Mouse (Mus musculus): ENCODE data around the gene Tom1.

Tom1 gene

GRCm38 (mm10) chr8:75033511-75034243 is at the start of gene Tom1:
Tom1 (plus strand) TSS chr8:75033705.
- DNase-seq (ENCODE audit: low spot score), result peak; percentile 98

- no peak for DNase-seq (ENCODE audit: low spot score)
Measured at GRCm38 (mm10) chr8:74987436-74987835, 46.1 kb upstream of the Tom1 start.

GRCm38 (mm10) chr8:74990021-74990420 is 43.5 kb upstream of the Tom1 start:
- DNase-seq (ENCODE audit: low spot score), result no peak

GRCm38 (mm10) chr8:74993081-74993474 is 40.4 kb upstream of the Tom1 start, which contains the start of gene Hmgxb4:
Hmgxb4 (plus strand) TSS chr8:74993356.
- no peak for DNase-seq (ENCODE audit: low spot score)

- peak; percentile 96 for DNase-seq (ENCODE audit: low spot score)
Measured at GRCm38 (mm10) chr8:74993475-74994451, 39.7 kb upstream of the Tom1 start.

- peak; percentile 53 for DNase-seq (ENCODE audit: low spot score)
Measured at GRCm38 (mm10) chr8:74994540-74994939, 39.0 kb upstream of the Tom1 start.

- DNase-seq (ENCODE audit: low spot score), result no peak
Measured at GRCm38 (mm10) chr8:75000431-75000830, 33.1 kb upstream of the Tom1 start.

- DNase-seq (ENCODE audit: low spot score), result no peak
Measured at GRCm38 (mm10) chr8:75008826-75009225, 24.7 kb upstream of the Tom1 start.

GRCm38 (mm10) chr8:75013557-75013956 is 19.9 kb upstream of the Tom1 start:
- DNase-seq (ENCODE audit: low spot score), result no peak

GRCm38 (mm10) chr8:75013964-75014363 is 19.5 kb upstream of the Tom1 start:
- no peak for DNase-seq (ENCODE audit: low spot score)

- DNase-seq (ENCODE audit: low spot score), result no peak
Measured at GRCm38 (mm10) chr8:75015981-75016380, 17.5 kb upstream of the Tom1 start.

GRCm38 (mm10) chr8:75016422-75016821 is 17.1 kb upstream of the Tom1 start:
- DNase-seq (ENCODE audit: low spot score), result no peak

- peak; percentile 24 for DNase-seq (ENCODE audit: low spot score)
Measured at GRCm38 (mm10) chr8:75018274-75018972, 15.1 kb upstream of the Tom1 start.

GRCm38 (mm10) chr8:75023660-75024316 is 9.7 kb upstream of the Tom1 start:
- DNase-seq (ENCODE audit: low spot score), result peak; percentile 19

GRCm38 (mm10) chr8:75025809-75026208 is 7.7 kb upstream of the Tom1 start:
- DNase-seq (ENCODE audit: low spot score), result no peak

GRCm38 (mm10) chr8:75030453-75031024 is 3.0 kb upstream of the Tom1 start:
- no peak for DNase-seq (ENCODE audit: low spot score)

GRCm38 (mm10) chr8:75032961-75033360 is 544 bp upstream of the Tom1 start:
- no peak for DNase-seq (ENCODE audit: low spot score)

- DNase-seq (ENCODE audit: low spot score), result no peak
Measured at GRCm38 (mm10) chr8:75034285-75034684, 780 bp downstream of the Tom1 start.

GRCm38 (mm10) chr8:75035640-75036039 is 2.1 kb downstream of the Tom1 start:
- no peak for DNase-seq (ENCODE audit: low spot score)

- DNase-seq (ENCODE audit: low spot score), result peak; percentile 35
Measured at GRCm38 (mm10) chr8:75038497-75038896, 5.0 kb downstream of the Tom1 start.

- no peak for DNase-seq (ENCODE audit: low spot score)
Measured at GRCm38 (mm10) chr8:75039754-75040153, 6.2 kb downstream of the Tom1 start.
